Mouse (Mus musculus) CH12.LX (cell line): Measurements from ENCODE around the gene Cacna1a. TPM values are rescaled to one million over a fixed set of nuclear protein-coding genes. Genes with fewer than 3 reads are reported as not detected.

Experiments
- DNase-seq: peaks from one replicate; pipeline ENCODE4 v3.0.0-alpha.2; 2013; ENCODE audit errors: extremely low read depth
- H3K27ac ChIP-seq: 2 replicates; pipeline ENCODE4 v1.5.1; 2012; ENCODE audit warnings: low read depth, mild to moderate bottlenecking, control low read depth, moderate library complexity; ENCODE audit not compliant: insufficient read depth
- H3K27me3 ChIP-seq: replicated peaks from 2 replicates; pipeline ENCODE3; 2012; ENCODE audit warnings: inconsistent platforms
- H3K36me3 ChIP-seq, 2 experiments: replicated peaks in 1 of 2; 2 replicates each; pipeline versions ENCODE3 to v1.6.1; 2012; ENCODE audit warnings: inconsistent platforms in 1 of 2, low read length in 1 of 2, mild to moderate bottlenecking in 1 of 2, mixed read lengths in 1 of 2, moderate library complexity in 1 of 2; ENCODE audit not compliant: control insufficient read depth in 1 of 2, insufficient read depth in 1 of 2
- H3K4me1 ChIP-seq, 2 experiments: 2 replicates each; pipeline ENCODE4 v1.6.1; 2012; ENCODE audit warnings: inconsistent platforms in 1 of 2, moderate library complexity in 1 of 2; ENCODE audit not compliant: insufficient read depth in 2 of 2, control insufficient read depth in 1 of 2
- H3K4me2 ChIP-seq: 2 replicates; pipeline ENCODE4 v1.6.1; 2012; ENCODE audit warnings: low read depth, mild to moderate bottlenecking, control low read depth; ENCODE audit not compliant: poor library complexity, insufficient read depth, severe bottlenecking
- H3K4me3 ChIP-seq, 3 experiments: fragments of 150-350 bp in 1 of 3; sonication (generic) in 1 of 3; replicated peaks in 1 of 3; 2 replicates each; pipeline versions ENCODE3 to v1.5.1; 2011 to 2012; ENCODE audit warnings: low read depth in 2 of 3, low read length in 2 of 3, mild to moderate bottlenecking in 2 of 3, moderate library complexity in 2 of 3, control low read depth in 1 of 3, improper control_type of control experiment in 1 of 3, inconsistent platforms in 1 of 3, mixed read lengths in 1 of 3; ENCODE audit not compliant: poor library complexity in 1 of 3
- H3K79me2 ChIP-seq: replicated peaks from 2 replicates; pipeline ENCODE4 v1.6.1; 2012; ENCODE audit warnings: mild to moderate bottlenecking, moderate library complexity; ENCODE audit not compliant: control insufficient read depth, poor library complexity, insufficient read depth, severe bottlenecking; ENCODE audit errors: extremely low read depth
- H3K9ac ChIP-seq: 2 replicates; pipeline ENCODE4 v1.6.1; 2012; ENCODE audit warnings: low read depth, mild to moderate bottlenecking, control low read depth, moderate library complexity; ENCODE audit not compliant: insufficient read depth
- H3K9me3 ChIP-seq: replicated peaks from 2 replicates; pipeline ENCODE3; 2012; ENCODE audit warnings: low read length, inconsistent platforms, mixed read lengths
- BHLHE40 ChIP-seq: IDR thresholded peaks from 2 replicates; pipeline ENCODE4 v1.6.1; 2011; ENCODE audit warnings: mild to moderate bottlenecking, low read depth, low read length, improper control_type of control experiment
- CTCF ChIP-seq, 2 experiments: IDR thresholded peaks in 1 of 2; conservative IDR thresholded peaks in 1 of 2; 2 replicates each; pipeline ENCODE4 v1.5.1; 2011 to 2012; ENCODE audit warnings: low read depth in 2 of 2, low read length in 2 of 2, improper control_type of control experiment in 1 of 2, inconsistent platforms in 1 of 2, mild to moderate bottlenecking in 1 of 2, moderate library complexity in 1 of 2
- E2F4 ChIP-seq: IDR thresholded peaks from 2 replicates; pipeline ENCODE4 v1.6.1; 2011; ENCODE audit warnings: low read depth, low read length, improper control_type of control experiment; ENCODE audit not compliant: insufficient replicate concordance
- ETS1 ChIP-seq: conservative IDR thresholded peaks from 2 replicates; pipeline ENCODE4 v1.6.1; 2012; ENCODE audit warnings: low read depth, mild to moderate bottlenecking, inconsistent platforms, low read length, improper control_type of control experiment, moderate library complexity
- HCFC1 ChIP-seq: IDR thresholded peaks from 2 replicates; pipeline ENCODE4 v1.6.1; 2012; ENCODE audit warnings: low read depth, mild to moderate bottlenecking, inconsistent platforms, low read length, improper control_type of control experiment
- IRF4 ChIP-seq: IDR thresholded peaks from 2 replicates; pipeline ENCODE4 v1.6.1; 2014; ENCODE audit warnings: low read depth, mild to moderate bottlenecking, inconsistent platforms, low read length, improper control_type of control experiment
- MAFK ChIP-seq: IDR thresholded peaks from 2 replicates; pipeline ENCODE4 v1.6.1; 2011; ENCODE audit warnings: low read length, improper control_type of control experiment; ENCODE audit not compliant: insufficient replicate concordance
- MAZ ChIP-seq: IDR thresholded peaks from 2 replicates; pipeline ENCODE4 v1.6.1; 2012; ENCODE audit warnings: low read depth, mild to moderate bottlenecking, inconsistent platforms, low read length, improper control_type of control experiment, moderate library complexity
- MEF2A ChIP-seq: IDR thresholded peaks from 2 replicates; pipeline ENCODE4 v1.6.1; 2014; ENCODE audit warnings: low read depth, mild to moderate bottlenecking, inconsistent platforms, low read length, improper control_type of control experiment, borderline replicate concordance
- MYC ChIP-seq: IDR thresholded peaks from 2 replicates; pipeline ENCODE4 v1.6.1; 2011; ENCODE audit warnings: low read depth, mild to moderate bottlenecking, improper control_type of control experiment, low read length
- NELFE ChIP-seq: IDR thresholded peaks from 2 replicates; pipeline ENCODE4 v1.6.1; 2011; ENCODE audit warnings: low read depth, low read length, improper control_type of control experiment
- PAX5 ChIP-seq: IDR thresholded peaks from 2 replicates; pipeline ENCODE4 v1.6.1; 2012; ENCODE audit warnings: low read length, inconsistent platforms, mixed read lengths
- POLR2A ChIP-seq: IDR thresholded peaks from 2 replicates; pipeline ENCODE4 v1.6.1; 2011; ENCODE audit warnings: low read depth, mild to moderate bottlenecking, improper control_type of control experiment, low read length
- RAD21 ChIP-seq: IDR thresholded peaks from 2 replicates; pipeline ENCODE4 v1.6.1; 2011; ENCODE audit warnings: low read depth, mild to moderate bottlenecking, low read length, improper control_type of control experiment, moderate library complexity
- SIN3A ChIP-seq: IDR thresholded peaks from 2 replicates; pipeline ENCODE4 v1.6.1; 2012; ENCODE audit warnings: low read length, improper control_type of control experiment, inconsistent platforms
- SMC3 ChIP-seq: IDR thresholded peaks from 2 replicates; pipeline ENCODE4 v1.6.1; 2011; ENCODE audit warnings: low read depth, low read length, improper control_type of control experiment
- TBP ChIP-seq: conservative IDR thresholded peaks from 2 replicates; pipeline ENCODE4 v1.6.1; 2011; ENCODE audit warnings: low read depth, low read length, improper control_type of control experiment
- UBTF ChIP-seq: IDR thresholded peaks from 2 replicates; pipeline ENCODE4 v1.6.1; 2012; ENCODE audit warnings: low read depth, mild to moderate bottlenecking, inconsistent platforms, low read length, improper control_type of control experiment, moderate library complexity
- USF1 ChIP-seq: IDR thresholded peaks from 2 replicates; pipeline ENCODE4 v1.6.1; 2014; ENCODE audit warnings: low read depth, mild to moderate bottlenecking, inconsistent platforms, low read length, improper control_type of control experiment
- USF2 ChIP-seq: conservative IDR thresholded peaks from 2 replicates; pipeline ENCODE4 v1.6.1; 2011; ENCODE audit warnings: low read depth, low read length, improper control_type of control experiment
- ZC3H11A ChIP-seq: IDR thresholded peaks from 2 replicates; pipeline ENCODE4 v1.6.1; 2012; ENCODE audit warnings: low read depth, mild to moderate bottlenecking, inconsistent platforms, low read length, improper control_type of control experiment
- ZKSCAN1 ChIP-seq: IDR thresholded peaks from 2 replicates; pipeline ENCODE4 v1.6.1; 2012; ENCODE audit warnings: low read depth, inconsistent platforms, low read length, improper control_type of control experiment, borderline replicate concordance
- dilution Hi-C: fragments of 300-500 bp; cut with MboI; formaldehyde crosslinking; loops from 2 replicates; pipeline ENCODE4 v1.14.3; 2020; ENCODE audit warnings: low sequenced_read_pairs; ENCODE audit not compliant: extremely low pct_unique_long_range_greater_than_20kb, extremely low pct_ligation_motif_present
- in situ Hi-C: fragments of 300-500 bp; cut with MboI; formaldehyde crosslinking; loops from 3 replicates; pipeline ENCODE4 v1.14.3; 2019; ENCODE audit warnings: low sequenced_read_pairs, low pct_ligation_motif_present, low pct_unique_long_range_greater_than_20kb, mixed read lengths
- polyA plus RNA-seq: library from polyadenylated mRNA; unstranded; fragments of >175 nt; gene quantifications from 2 replicates; pipeline ENCODE4 v1.2.1, GENCODE M21; 2012; ENCODE audit warnings: low read depth; ENCODE audit not compliant: insufficient read length
- total RNA-seq, 2 experiments: library from RNA; depleted of rRNA; stranded (reverse); fragments of 300-350 nt in 1 of 2; fragments of >200 nt in 1 of 2; gene quantifications; 2 replicates each; pipeline ENCODE4 v1.2.3; 2012 to 2014

The Cacna1a gene
- total and polyA plus RNA-seq, 3 experiments, result 2.6 to 9.4 (median 6.9) TPM

- H3K36me3 ChIP-seq, result peaks cover 15 to 49% of the 10 kb centered on the region in 2 experiments
- DNase-seq, result no peak
- dilution Hi-C loops, result no loop called here
- no peaks in the 10 kb centered on the region for H3K9me3 ChIP-seq
- H3K4me3 ChIP-seq, result peak within 1 kb of the TSS; percentile 73 to 96 (median 94)
- H3K4me2 ChIP-seq, result peak within 1 kb of the TSS; percentile 80
- no peaks in the 10 kb centered on the region for H3K27me3 ChIP-seq
- 0 out of 2 replicates have a peak, but pooled peaks have one; percentile 32 for TF ChIP-seq POLR2A
- TF ChIP-seq IRF4, result no peak
- peak; percentile 39; the same call in 1 of the 2 replicates for TF ChIP-seq USF1
- peak; percentile 12; the same call in 1 of the 2 replicates for TF ChIP-seq SIN3A
- peak; percentile 41 for TF ChIP-seq USF2
- H3K79me2 ChIP-seq, result peaks cover 77% of the 10 kb centered on the region
- H3K27ac ChIP-seq, result peak within 1 kb of the TSS; percentile 27; the same call in 1 of the 2 replicates
- in situ Hi-C loops, result no loop called here
- H3K9ac ChIP-seq, result peak within 1 kb of the TSS; percentile 98
- H3K4me1 ChIP-seq, result peaks cover 18 to 59% of the 10 kb centered on the region in 2 experiments
Observed at GRCm38 (mm10) chr8:84686191-84687002, 298.2 kb downstream of the Cacna1a start, which contains the start of gene Trmt1. Gene Trmt1 (plus strand): TSS chr8:84686307.

DNA sequence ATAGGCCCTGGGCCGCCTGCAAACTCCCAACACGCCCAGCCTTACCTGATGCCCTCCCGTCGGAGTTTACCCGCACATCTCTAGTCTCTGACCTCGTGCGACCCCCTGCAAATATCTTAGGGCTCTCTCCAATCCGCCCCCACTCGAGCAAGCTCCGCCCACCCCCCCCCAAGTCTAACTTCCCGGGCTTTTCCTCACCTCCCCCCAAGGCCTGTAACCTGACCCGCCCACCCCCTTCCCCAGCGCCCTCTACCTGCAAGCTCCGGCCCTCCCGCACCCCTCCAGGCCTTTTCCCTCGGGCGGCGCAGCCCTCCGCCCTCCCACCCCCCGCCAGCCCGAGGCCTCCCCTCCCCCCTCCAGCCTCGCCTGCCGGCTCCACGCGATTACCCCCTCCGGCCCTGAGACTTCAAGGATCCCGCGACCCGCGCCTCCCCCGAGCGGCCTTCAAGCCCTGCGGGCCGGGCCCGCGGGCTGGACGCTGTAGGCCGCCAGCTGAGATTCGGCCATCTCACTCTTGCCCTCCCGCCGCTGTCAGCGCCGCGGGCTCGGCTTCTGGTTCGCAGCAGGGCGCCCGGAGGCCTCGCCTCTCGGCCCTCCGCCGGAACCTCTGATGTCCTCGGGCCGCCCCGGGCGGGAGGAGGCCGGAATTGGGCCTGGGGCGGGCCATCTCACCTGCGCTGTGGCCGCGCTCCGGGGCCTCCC lies 298.9 kb downstream of the Cacna1a start:
- H3K4me1 ChIP-seq, result peaks cover 15 to 52% of the 10 kb centered on the region in 2 experiments
- dilution Hi-C loops (no loop called here), in situ Hi-C loops (no loop called here)
- peak overlapping the region; percentile 98 for H3K9ac ChIP-seq
- H3K4me2 ChIP-seq, result peak overlapping the region; percentile 80; the same call in 1 of the 2 replicates
- H3K9me3 ChIP-seq, result no peaks in the 10 kb centered on the region
- peak overlapping the region; percentile 60; the same call in 1 of the 2 replicates for H3K27ac ChIP-seq
- peak overlapping the region; percentile 73 to 96 (median 94) for H3K4me3 ChIP-seq
- no peaks in the 10 kb centered on the region for H3K27me3 ChIP-seq
- TF ChIP-seq MAFK (no peak), SIN3A (peak; percentile 53; the same call in 1 of the 2 replicates), CTCF (conservative IDR thresholded peaks at IDR 0.05 in 1 of 2, IDR thresholded peaks at IDR 0.05 in 1 of 2; ENCODE audit: low read depth in 2 of 2, low read length in 2 of 2) (0 out of 4 replicates have a peak, but pooled peaks of 1 of the 2 experiments have one; percentile 3)
- peaks cover 15 to 45% of the 10 kb centered on the region in 2 experiments for H3K36me3 ChIP-seq
- no peak for DNase-seq
- H3K79me2 ChIP-seq, result peaks cover 70% of the 10 kb centered on the region

GRCm38 (mm10) chr8:84687705-84688100 lies 299.5 kb downstream of the Cacna1a start, which contains the start of gene Nacc1:
Gene Nacc1 (minus strand): TSS chr8:84687862.
- no peaks in the 10 kb centered on the region for H3K9me3 ChIP-seq
- H3K79me2 ChIP-seq, result peaks cover 65% of the 10 kb centered on the region
- H3K27me3 ChIP-seq, result no peaks in the 10 kb centered on the region
- peaks cover 15 to 47% of the 10 kb centered on the region in 2 experiments for H3K4me1 ChIP-seq
- peak within 1 kb of the TSS; percentile 93 for H3K4me2 ChIP-seq
- peak within 1 kb of the TSS; percentile 98 for H3K9ac ChIP-seq
- DNase-seq, result peak; percentile 86
- peak within 1 kb of the TSS; percentile 60; the same call in 1 of the 2 replicates for H3K27ac ChIP-seq
- peaks cover 14 to 45% of the 10 kb centered on the region in 2 experiments for H3K36me3 ChIP-seq
- dilution Hi-C loops, result no loop called here
- peak within 1 kb of the TSS; percentile 80 to 98 (median 96) for H3K4me3 ChIP-seq
- in situ Hi-C loops, result no loop called here
- TF ChIP-seq TBP (peak; percentile 69; the same call in 1 of the 2 replicates), RAD21 (no peak), ZC3H11A (no peak), UBTF (peak; percentile 34; the same call in 1 of the 2 replicates), NELFE (0 out of 2 replicates have a peak, but pooled peaks have one; percentile 3), MEF2A (peak; percentile 66; the same call in 1 of the 2 replicates), MYC (no peak), BHLHE40 (no peak), MAZ (no peak), ETS1 (no peak), HCFC1 (peak; percentile 85), ZKSCAN1 (no peak), PAX5 (no peak), SMC3 (no peak), E2F4 (no peak)
